In genomic region chr5:131287091-131287490, GRCm38 (mm10) we compare ENCODE assay signal across 17 mouse cellular contexts. TPM values are rescaled to one million over a fixed set of nuclear protein-coding genes. Genes with fewer than 3 reads are reported as not detected.
DNase-seq lines count a peak whose midpoint lies in the region.
"Had no signal": no experiment of that assay in that cellular context is flagged by ENCODE, and none has a peak within 500 bp of the region (broad histone marks: within the 10 kb centered on the region; RNA-seq: fewer than 3 reads in every experiment).

No protein-coding gene starts in this region.

- DNase-seq in adrenal gland, postnatal 36 days = peak; percentile 9 to 28
- no peak for DNase-seq in adrenal gland, postnatal 4 days (ENCODE audit: low spot score in 2 of 2)
- peak; percentile 46 for DNase-seq in gastrocnemius, adult 18-20 months (ENCODE audit: low spot score)
- no peak for DNase-seq in gastrocnemius, adult 8-10 months (ENCODE audit: low spot score in 2 of 2)
- peak; percentile 43 for DNase-seq in cerebellum, adult 9-11 months
- DNase-seq in skeletal muscle tissue, adult 2 months (ENCODE audit: low read depth, low spot score) = peak; percentile 49
- no peak for DNase-seq in lung, postnatal 10 days
- DNase-seq: embryo, embryonic 11 days; heart, postnatal 4 days; kidney, adult 8-10 months; layer of hippocampus, postnatal 36 days; left cerebral cortex, postnatal 4 days; liver, postnatal 0 days; lung, postnatal 4 days; right cerebral cortex, postnatal 4 days; thymus, adult 2 months; thymus, postnatal 36 days had no signal

RNA-seq across cellular contexts. Expression of gene Galnt17, which starts 21.2 kb away (rescaled TPM):
- 1 to 10 TPM; 4.0 to 4.2 TPM for total RNA-seq in adrenal gland, postnatal 36 days (2021)
- 1 to 10 TPM; 8.4 to 8.9 TPM for total RNA-seq in adrenal gland, postnatal 4 days (2021)
- total RNA-seq in gastrocnemius, adult 18-20 months (2021) = 1 to 10 TPM; 3.3 to 9.2 TPM
- 1 to 10 TPM; 2.2 to 7.3 (median 4.1) TPM for total RNA-seq in gastrocnemius, adult 8-10 months (2022)

Comparison
In these comparisons a context has a peak if more than half of its experiments do, and no peak if none do; other contexts are left out.
1. DNase-seq: peak in adrenal gland, postnatal 36 days (2 of 2), gastrocnemius, adult 18-20 months (single experiment), cerebellum, adult 9-11 months (single experiment) and skeletal muscle tissue, adult 2 months (single experiment); none in adrenal gland, postnatal 4 days (0 of 2), gastrocnemius, adult 8-10 months (0 of 2) and lung, postnatal 10 days (single experiment).